Mouse (Mus musculus): ENCODE data around the gene Atg16l2.

DNA sequence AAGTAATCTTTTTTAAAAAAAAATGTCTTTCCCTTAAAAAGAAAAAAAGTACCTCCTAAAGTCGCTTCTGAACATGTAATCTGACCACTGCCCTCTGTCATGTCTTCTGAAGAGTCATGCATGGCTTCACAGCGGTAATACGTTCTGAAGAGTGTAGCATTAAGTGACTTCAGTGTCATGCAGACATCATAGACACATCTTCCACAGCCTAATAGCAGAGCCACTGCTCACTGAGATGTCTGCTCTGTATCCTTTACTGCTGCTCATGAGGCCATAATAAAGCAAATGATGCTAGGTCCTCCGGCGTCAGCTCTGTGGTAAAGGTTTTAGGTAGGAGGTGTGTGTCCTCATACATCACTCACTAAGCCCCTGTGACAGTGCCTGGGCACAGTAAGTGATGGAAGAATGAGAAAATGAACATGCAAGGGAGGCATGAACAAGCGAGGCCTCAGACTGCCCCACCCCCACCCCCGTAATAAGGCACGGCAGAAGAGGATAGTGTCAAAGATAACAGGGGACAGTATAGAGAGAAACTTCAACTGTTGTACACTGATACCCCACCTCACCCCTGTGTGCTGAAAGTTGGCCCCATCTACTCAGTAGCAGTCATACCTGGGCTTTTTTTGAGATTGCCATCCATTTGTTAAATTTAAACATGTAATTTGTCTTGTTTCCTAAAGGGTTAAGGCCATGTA is 29.4 kb downstream of the Atg16l2 start:
- TF ChIP-seq CTCF (IDR thresholded peaks at IDR 0.05; ENCODE audit: low read depth, low read length): no peak
- TF ChIP-seq POLR2AphosphoS5 (IDR thresholded peaks at IDR 0.05; ENCODE audit: insufficient replicate concordance, low read depth, low read length): no peak
- TF ChIP-seq TAL1 (conservative IDR thresholded peaks at IDR 0.05; ENCODE audit: low read depth, low read length): no peak
- no peak for TF ChIP-seq GATA1 (IDR thresholded peaks at IDR 0.05; ENCODE audit: borderline replicate concordance, low read length)

Data from G1E (cell line).